Mouse (Mus musculus): ENCODE measurements around the gene Bpifa5. TPM values are rescaled to one million over a fixed set of nuclear protein-coding genes. Genes with fewer than 3 reads are reported as not detected.

The Bpifa5 gene
- polyA plus RNA-seq (2017; shearing (Covaris generic)), result not detected

DNA sequence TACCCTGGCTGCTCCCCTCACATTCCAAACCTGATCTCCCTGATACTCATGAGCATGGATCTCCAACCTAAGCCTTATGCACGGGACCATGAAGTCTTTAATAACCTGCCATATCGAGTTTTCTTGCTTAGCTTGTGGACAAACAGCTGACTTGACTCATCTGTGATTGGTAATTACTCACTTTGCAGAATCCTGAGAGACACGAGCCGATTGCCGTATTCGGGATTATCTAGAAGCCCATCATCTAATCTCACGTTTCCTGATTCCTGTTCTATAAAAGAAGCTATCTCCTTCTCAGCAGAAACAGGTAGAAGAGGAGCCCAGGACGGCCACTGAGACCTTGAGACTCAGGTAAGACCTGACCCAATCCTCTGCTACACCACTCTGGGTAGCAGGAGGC is at the start of gene Bpifa5:
Bpifa5 (plus strand) TSS at position 301 of the 400 bp plus-strand sequence.

DNA sequence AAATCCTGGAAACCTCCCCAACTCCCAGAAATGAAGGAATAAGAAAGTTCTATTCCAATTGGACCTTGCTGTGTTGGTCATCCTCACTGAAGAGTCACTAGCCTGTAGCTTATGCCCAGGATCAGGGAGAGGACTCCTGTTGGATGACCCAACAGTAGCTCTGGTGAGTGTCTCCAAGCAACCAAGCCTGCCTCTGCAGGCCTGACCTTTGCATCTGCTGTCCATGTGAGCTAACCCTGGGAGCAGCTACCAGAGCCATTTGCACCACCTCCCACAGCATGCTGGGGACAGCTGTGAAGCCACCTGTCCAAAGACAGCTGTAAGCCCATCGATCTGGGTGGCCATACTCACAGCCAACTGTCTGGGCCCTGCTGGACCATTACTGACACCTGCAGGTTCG is 32.3 kb upstream of the Bpifa5 start, which contains the start of gene Bpifa3:
Bpifa3 (plus strand) TSS at position 217 of the 400 bp plus-strand sequence.

GRCm38 (mm10) chr2:154142580-154142979 is 19.8 kb upstream of the Bpifa5 start, which contains the start of gene Bpifa1:
TSS of gene Bpifa1 (plus strand) at chr2:154142880.

GRCm38 (mm10) chr2:154190546-154191258 is 28.3 kb downstream of the Bpifa5 start, which contains the start of gene Bpifb1:
TSS of gene Bpifb1 (plus strand) at chr2:154190818.

Other genes with a start within 250 kb of the Bpifa5 start
- gene Bpifb3, start 244.4 kb upstream of the Bpifa5 start, polyA plus RNA-seq (2017; shearing (Covaris generic)), result not detected
- not detected for gene Bpifb4, start 224.4 kb upstream of the Bpifa5 start, polyA plus RNA-seq (2017; shearing (Covaris generic))
- not detected for gene Bpifa6, start 187.7 kb upstream of the Bpifa5 start, polyA plus RNA-seq (2017; shearing (Covaris generic))
- not detected for gene Bpifa2, start 154.3 kb upstream of the Bpifa5 start, polyA plus RNA-seq (2017; shearing (Covaris generic))
- not detected for gene Bpifa3, start 32.3 kb upstream of the Bpifa5 start, polyA plus RNA-seq (2017; shearing (Covaris generic))
- not detected for gene Bpifa1, start 19.7 kb upstream of the Bpifa5 start, polyA plus RNA-seq (2017; shearing (Covaris generic))
- not detected for gene Bpifb1, start 28.2 kb downstream of the Bpifa5 start, polyA plus RNA-seq (2017; shearing (Covaris generic))
- gene Bpifb5, start 61.1 kb downstream of the Bpifa5 start, polyA plus RNA-seq (2017; shearing (Covaris generic)), result not detected
- gene Bpifb9a, start 95.2 kb downstream of the Bpifa5 start, polyA plus RNA-seq (2017; shearing (Covaris generic)), result not detected
- gene Bpifb9b, start 144.6 kb downstream of the Bpifa5 start, polyA plus RNA-seq (2017; shearing (Covaris generic)), result not detected
- 12.8 TPM for gene Cdk5rap1, start 210.4 kb downstream of the Bpifa5 start, polyA plus RNA-seq (2017; shearing (Covaris generic))
- gene Snta1, start 245.5 kb downstream of the Bpifa5 start, polyA plus RNA-seq (2017; shearing (Covaris generic)), result not detected